Mouse (Mus musculus) T-helper 1 cell (primary cell): ENCODE data around the gene Tmem50a.

Experiments used
- in situ Hi-C: fragments of 300-600 bp; cut with MboI, MseI; formaldehyde crosslinking; loops from one replicate; pipeline ENCODE4 v1.15.1; 2025; ENCODE audit warnings: high pct_unique_total_duplicates

Tmem50a gene

GRCm38 (mm10) chr4:134852438-134853255, 62.2 kb downstream of the Tmem50a start:
- in situ Hi-C loops, result no loop called here

GRCm38 (mm10) chr4:134851876-134852275, 62.9 kb downstream of the Tmem50a start:
- in situ Hi-C loops, result no loop called here

GRCm38 (mm10) chr4:134851236-134851635, 63.6 kb downstream of the Tmem50a start:
- in situ Hi-C loops, result no loop called here

GRCm38 (mm10) chr4:134850551-134850950, 64.3 kb downstream of the Tmem50a start:
- in situ Hi-C loops, result no loop called here
